Mouse (Mus musculus) myocyte (in vitro differentiated cells): ENCODE measurements at regions not wholly inside any gene's neighbourhood (a gene's known extent, or its start where the extent isn't known, plus 50 kb on each side); places are given as distances from the start of the nearest gene placed in this dataset.

Experiments
- H3K27me3 ChIP-seq: one replicate; pipeline ENCODE4 v1.6.1; 2011; ENCODE audit not compliant: control insufficient read depth, insufficient read depth, insufficient read length
- H3K36me3 ChIP-seq: one replicate; pipeline ENCODE4 v1.6.1; 2011; ENCODE audit not compliant: control insufficient read depth, insufficient read depth
- H3K4me2 ChIP-seq: one replicate; pipeline ENCODE4 v1.6.1; 2011; ENCODE audit warnings: low read depth, control low read depth
- H3K4me3 ChIP-seq: one replicate; pipeline ENCODE4 v1.5.1; 2011; ENCODE audit warnings: mild to moderate bottlenecking, control low read depth, moderate library complexity
- H3K79me2 ChIP-seq: one replicate; pipeline ENCODE4 v1.6.1; 2011; ENCODE audit not compliant: control insufficient read depth, insufficient read depth
- H3ac ChIP-seq: one replicate; pipeline ENCODE4 v1.6.1; 2011; ENCODE audit not compliant: control insufficient read depth, insufficient read length
- CEBPB ChIP-seq: IDR thresholded peaks from 2 replicates; pipeline ENCODE4 v1.6.1; 2011; ENCODE audit warnings: mild to moderate bottlenecking, moderate library complexity; ENCODE audit not compliant: poor library complexity, insufficient read depth, severe bottlenecking
- E2F4 ChIP-seq: IDR thresholded peaks from one replicate; pipeline ENCODE4 v1.6.1; 2011; ENCODE audit warnings: mild to moderate bottlenecking, control low read depth, moderate library complexity; ENCODE audit not compliant: insufficient read depth
- MAX ChIP-seq: IDR thresholded peaks from one replicate; pipeline ENCODE4 v1.6.1; 2011; ENCODE audit warnings: low read depth, mild to moderate bottlenecking, control low read depth
- MYOD1 ChIP-seq, 3 experiments: IDR thresholded peaks; one replicate each; pipeline ENCODE4 v1.6.1; 2011; ENCODE audit warnings: control low read depth in 2 of 3, low read depth in 2 of 3, mild to moderate bottlenecking in 2 of 3, moderate library complexity in 1 of 3; ENCODE audit not compliant: insufficient read length in 2 of 3, control insufficient read depth in 1 of 3
- MYOG ChIP-seq, 3 experiments: IDR thresholded peaks; one replicate each; pipeline ENCODE4 v1.6.1; 2011; ENCODE audit warnings: control low read depth in 2 of 3, low read depth in 2 of 3, mild to moderate bottlenecking in 2 of 3; ENCODE audit not compliant: insufficient read length in 2 of 3, control insufficient read depth in 1 of 3, insufficient read depth in 1 of 3
- POLR2A ChIP-seq: IDR thresholded peaks from one replicate; pipeline ENCODE4 v1.6.1; 2011; ENCODE audit warnings: low read depth, mild to moderate bottlenecking, control low read depth, moderate library complexity; ENCODE audit not compliant: insufficient read length
- POLR2AphosphoS2 ChIP-seq: IDR thresholded peaks from one replicate; pipeline ENCODE4 v1.6.1; 2011; ENCODE audit warnings: low read depth, control low read depth; ENCODE audit not compliant: insufficient read length
- REST ChIP-seq: IDR thresholded peaks from one replicate; pipeline ENCODE4 v1.6.1; 2011; ENCODE audit warnings: mild to moderate bottlenecking, control low read depth, moderate library complexity; ENCODE audit not compliant: insufficient read depth, insufficient read length
- SRF ChIP-seq: IDR thresholded peaks from one replicate; pipeline ENCODE4 v1.6.1; 2011; ENCODE audit warnings: low read depth; ENCODE audit not compliant: control insufficient read depth, insufficient read length
- TCF12 ChIP-seq: IDR thresholded peaks from one replicate; pipeline ENCODE4 v1.6.1; 2011; ENCODE audit warnings: mild to moderate bottlenecking, control low read depth; ENCODE audit not compliant: poor library complexity, insufficient read depth, severe bottlenecking
- TCF3 ChIP-seq: IDR thresholded peaks from one replicate; pipeline ENCODE4 v1.6.1; 2011; ENCODE audit warnings: low read depth, control low read depth; ENCODE audit not compliant: insufficient read length
- USF1 ChIP-seq: IDR thresholded peaks from one replicate; pipeline ENCODE4 v1.6.1; 2011; ENCODE audit warnings: low read depth, mild to moderate bottlenecking, control low read depth, moderate library complexity

GRCm38 (mm10) chr3:149324088-149324487 is 333.7 kb upstream of the Adgrl2 start:
- Histone ChIP-seq H3K27me3 (no peaks in the 10 kb centered on the region), H3K36me3 (no peaks in the 10 kb centered on the region), H3K4me3 (no peak overlapping the region), H3K79me2 (no peaks in the 10 kb centered on the region), H3K4me2 (no peak overlapping the region), H3ac (no peak overlapping the region)
- no peak for TF ChIP-seq MYOD1 (IDR thresholded peaks at IDR 0.05; ENCODE audit: control insufficient read depth in 1 of 3, insufficient read length in 2 of 3, low read depth in 2 of 3)
- TF ChIP-seq MYOG (IDR thresholded peaks at IDR 0.05; ENCODE audit: control insufficient read depth in 1 of 3, insufficient read depth in 1 of 3, insufficient read length in 2 of 3, low read depth in 2 of 3): no peak

GRCm38 (mm10) chr3:149318728-149319127 is 328.4 kb upstream of the Adgrl2 start:
- H3K4me3 ChIP-seq: no peak overlapping the region
- H3K4me2 ChIP-seq: no peak overlapping the region
- no peak overlapping the region for H3ac ChIP-seq
- H3K36me3 ChIP-seq: no peaks in the 10 kb centered on the region
- H3K27me3 ChIP-seq: no peaks in the 10 kb centered on the region
- no peaks in the 10 kb centered on the region for H3K79me2 ChIP-seq
- TF ChIP-seq MYOD1 (IDR thresholded peaks at IDR 0.05; ENCODE audit: control insufficient read depth in 1 of 3, insufficient read length in 2 of 3, low read depth in 2 of 3) (no peak), REST (no peak)

- Histone ChIP-seq H3K36me3 (no peaks in the 10 kb centered on the region), H3K79me2 (no peaks in the 10 kb centered on the region), H3ac (no peak overlapping the region), H3K27me3 (no peaks in the 10 kb centered on the region), H3K4me3 (no peak overlapping the region), H3K4me2 (no peak overlapping the region)
- no peak for TF ChIP-seq E2F4
Observed at GRCm38 (mm10) chr3:149314258-149314657, 323.9 kb upstream of the Adgrl2 start.

- no peak overlapping the region for H3K4me2 ChIP-seq
- H3K79me2 ChIP-seq: no peaks in the 10 kb centered on the region
- no peaks in the 10 kb centered on the region for H3K36me3 ChIP-seq
- no peak overlapping the region for H3ac ChIP-seq
- no peak overlapping the region for H3K4me3 ChIP-seq
- H3K27me3 ChIP-seq: no peaks in the 10 kb centered on the region
- TF ChIP-seq TCF12: no peak
- TF ChIP-seq POLR2A: no peak
- no peak for TF ChIP-seq POLR2AphosphoS2
- TF ChIP-seq REST: no peak
- TF ChIP-seq TCF3: no peak
- no peak for TF ChIP-seq E2F4
- no peak for TF ChIP-seq MAX
- no peak for TF ChIP-seq USF1
- TF ChIP-seq MYOD1 (IDR thresholded peaks at IDR 0.05; ENCODE audit: control insufficient read depth in 1 of 3, insufficient read length in 2 of 3, low read depth in 2 of 3): no peak
- TF ChIP-seq MYOG (IDR thresholded peaks at IDR 0.05; ENCODE audit: control insufficient read depth in 1 of 3, insufficient read depth in 1 of 3, insufficient read length in 2 of 3, low read depth in 2 of 3): no peak
- no peak for TF ChIP-seq CEBPB
- TF ChIP-seq SRF: no peak
Observed at GRCm38 (mm10) chr3:149313217-149313616, 322.9 kb upstream of the Adgrl2 start.

- H3K27me3 ChIP-seq: no peaks in the 10 kb centered on the region
- H3K4me2 ChIP-seq: no peak overlapping the region
- no peaks in the 10 kb centered on the region for H3K79me2 ChIP-seq
- no peak for TF ChIP-seq REST
- H3ac ChIP-seq: no peak overlapping the region
- no peak overlapping the region for H3K4me3 ChIP-seq
- no peaks in the 10 kb centered on the region for H3K36me3 ChIP-seq
Observed at GRCm38 (mm10) chr3:149311576-149311975, 321.2 kb upstream of the Adgrl2 start.

GRCm38 (mm10) chr3:149306709-149307108 is 316.4 kb upstream of the Adgrl2 start:
- no peaks in the 10 kb centered on the region for H3K36me3 ChIP-seq
- no peak for TF ChIP-seq MYOG (IDR thresholded peaks at IDR 0.05; ENCODE audit: control insufficient read depth in 1 of 3, insufficient read depth in 1 of 3, insufficient read length in 2 of 3, low read depth in 2 of 3)
- H3K4me3 ChIP-seq: no peak overlapping the region
- H3K79me2 ChIP-seq: no peaks in the 10 kb centered on the region
- H3K4me2 ChIP-seq: no peak overlapping the region
- no peak overlapping the region for H3ac ChIP-seq
- no peaks in the 10 kb centered on the region for H3K27me3 ChIP-seq

GRCm38 (mm10) chr3:149306291-149306690 is 315.9 kb upstream of the Adgrl2 start:
- no peaks in the 10 kb centered on the region for H3K27me3 ChIP-seq
- no peaks in the 10 kb centered on the region for H3K36me3 ChIP-seq
- TF ChIP-seq TCF3 (no peak), MYOG (IDR thresholded peaks at IDR 0.05; ENCODE audit: control insufficient read depth in 1 of 3, insufficient read depth in 1 of 3, insufficient read length in 2 of 3, low read depth in 2 of 3) (no peak), CEBPB (no peak), REST (no peak), MYOD1 (IDR thresholded peaks at IDR 0.05; ENCODE audit: control insufficient read depth in 1 of 3, insufficient read length in 2 of 3, low read depth in 2 of 3) (no peak), E2F4 (no peak), USF1 (no peak), MAX (no peak), TCF12 (no peak), POLR2A (no peak), SRF (no peak), POLR2AphosphoS2 (no peak)
- no peak overlapping the region for H3ac ChIP-seq
- H3K79me2 ChIP-seq: no peaks in the 10 kb centered on the region
- H3K4me3 ChIP-seq: no peak overlapping the region
- no peak overlapping the region for H3K4me2 ChIP-seq
